Mouse (Mus musculus): Measurements from ENCODE around the gene Mymk. TPM values are rescaled to one million over a fixed set of nuclear protein-coding genes. Genes with fewer than 3 reads are reported as not detected.

The Mymk gene
- 0.19 TPM in 1 of 2 replicates, not detected in the other for polyA plus RNA-seq (2012; rRNA removed; ENCODE audit: low replicate concordance)

DNA sequence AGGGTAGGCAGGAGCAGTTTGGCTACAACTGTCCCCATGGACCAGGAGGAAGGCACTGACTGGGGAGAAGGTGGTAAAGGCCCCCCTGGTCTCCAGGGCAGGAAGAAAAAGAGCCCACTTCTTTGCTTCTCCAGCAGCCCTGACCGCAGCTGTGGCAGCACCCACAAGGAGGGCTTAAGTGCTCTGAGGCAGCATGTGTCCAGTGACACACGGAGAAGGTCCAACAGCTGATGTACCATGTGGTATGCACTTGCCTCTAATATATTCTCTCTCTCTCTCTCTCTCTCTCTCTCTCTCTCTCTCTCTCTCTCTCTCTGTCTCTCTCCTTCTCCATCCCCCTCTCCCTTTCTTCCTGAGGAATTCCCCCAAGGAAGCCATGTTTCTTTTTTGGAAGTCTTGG, at the start of gene Mymk:
Mymk (minus strand) TSS at position 202 of the 400 bp plus-strand sequence.

DNA sequence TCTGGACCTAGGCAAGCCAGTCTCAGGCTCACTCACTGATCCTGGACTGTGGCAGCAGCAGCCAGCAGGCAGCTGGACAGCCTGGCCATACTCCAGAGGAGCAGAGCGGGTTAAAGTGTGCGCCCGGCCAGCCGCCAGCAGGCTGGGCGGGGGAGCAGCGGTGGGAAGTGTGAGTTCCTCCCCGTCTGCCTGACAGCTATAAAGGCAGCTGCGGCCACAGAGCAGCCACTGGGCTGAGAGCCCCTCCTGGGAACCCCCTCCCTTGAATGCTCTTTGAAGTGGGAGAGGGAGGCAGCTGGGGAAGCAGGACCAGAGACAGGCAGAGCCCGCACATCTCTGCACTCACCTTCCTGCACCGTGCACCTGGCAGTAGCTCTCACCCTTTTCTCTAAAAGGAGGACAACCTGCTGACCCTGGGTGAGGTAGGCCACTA, 7.2 kb upstream of the Mymk start, which contains the start of gene Adamtsl2:
Adamtsl2 (plus strand) TSS at position 228 of the 433 bp plus-strand sequence.

DNA sequence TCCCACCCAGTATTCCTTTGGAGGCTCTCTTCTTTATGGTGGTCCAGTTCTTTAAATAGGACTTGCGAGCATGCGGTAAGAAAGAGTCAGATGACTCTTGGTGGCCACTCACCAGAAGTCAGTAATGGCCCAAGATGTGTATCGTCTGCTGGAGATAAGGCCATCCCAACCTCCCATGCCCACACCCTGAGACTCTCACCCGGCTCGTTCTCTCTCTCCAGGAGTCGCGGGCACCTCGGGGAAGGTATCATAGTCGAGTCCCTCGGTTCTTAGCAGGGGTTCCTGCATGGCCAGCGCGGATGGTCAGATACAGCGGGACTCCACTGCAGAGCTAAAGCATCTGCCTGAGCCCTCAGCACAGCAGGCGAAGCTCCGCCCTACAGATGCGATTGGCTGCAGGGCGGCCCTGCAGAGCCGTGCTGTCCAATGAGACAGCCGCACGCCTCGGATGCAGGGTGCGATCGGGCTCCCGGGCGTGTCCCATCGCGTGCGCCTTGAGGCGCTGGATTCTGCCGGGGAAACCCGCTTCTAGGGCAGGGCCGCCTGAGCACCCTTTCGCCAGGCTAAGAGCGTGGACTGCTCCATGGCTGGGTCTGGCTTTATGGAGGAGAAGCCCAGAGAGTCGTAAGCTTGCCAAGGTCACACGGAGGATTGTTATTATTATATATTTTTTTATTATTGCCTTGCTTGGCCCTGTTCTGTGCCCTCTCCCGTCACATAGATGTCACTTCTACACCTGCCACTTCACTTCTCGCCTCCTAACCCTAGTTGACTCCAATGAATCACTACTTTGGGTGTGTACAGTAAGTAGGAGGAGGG, 44.2 kb downstream of the Mymk start, which contains the start of gene Slc2a6:
Slc2a6 (minus strand) TSS at position 381 of the 819 bp plus-strand sequence.

Other genes starting within 250 kb of the Mymk start
- gene Abo, start 207.2 kb downstream of the Mymk start, polyA plus RNA-seq (2012; rRNA removed; ENCODE audit: low replicate concordance): not detected in 2 replicates
- gene Surf6, start 169.3 kb downstream of the Mymk start, polyA plus RNA-seq (2012; rRNA removed; ENCODE audit: low replicate concordance): 9.1 and 13.7 TPM in 2 replicates
- 45.2 and 57.1 TPM in 2 replicates for gene Med22, start 161.5 kb downstream of the Mymk start, polyA plus RNA-seq (2012; rRNA removed; ENCODE audit: low replicate concordance)
- gene Rpl7a, start 161.4 kb downstream of the Mymk start, polyA plus RNA-seq (2012; rRNA removed; ENCODE audit: low replicate concordance): 643 and 1,211 TPM in 2 replicates
- 30.7 and 39.1 TPM in 2 replicates for gene Surf2, start 155.8 kb downstream of the Mymk start, polyA plus RNA-seq (2012; rRNA removed; ENCODE audit: low replicate concordance)
- gene Surf1, start 155.6 kb downstream of the Mymk start, polyA plus RNA-seq (2012; rRNA removed; ENCODE audit: low replicate concordance): 62.4 and 65.8 TPM in 2 replicates
- gene Surf4, start 138.3 kb downstream of the Mymk start, polyA plus RNA-seq (2012; rRNA removed; ENCODE audit: low replicate concordance): 277 and 296 TPM in 2 replicates
- 0.30 and 0.46 TPM in 2 replicates for gene Stkld1, start 138.1 kb downstream of the Mymk start, polyA plus RNA-seq (2012; rRNA removed; ENCODE audit: low replicate concordance)
- 17.8 and 35.4 TPM in 2 replicates for gene Rexo4, start 107.8 kb downstream of the Mymk start, polyA plus RNA-seq (2012; rRNA removed; ENCODE audit: low replicate concordance)
- 0.06 TPM in 1 of 2 replicates, not detected in the other for gene Adamts13, start 98.8 kb downstream of the Mymk start, polyA plus RNA-seq (2012; rRNA removed; ENCODE audit: low replicate concordance)
- gene Cacfd1, start 62.3 kb downstream of the Mymk start, polyA plus RNA-seq (2012; rRNA removed; ENCODE audit: low replicate concordance): 40.7 and 73.8 TPM in 2 replicates
- gene Slc2a6, start 44.2 kb downstream of the Mymk start, polyA plus RNA-seq (2012; rRNA removed; ENCODE audit: low replicate concordance): 2.8 and 8.1 TPM in 2 replicates
- 3.9 and 8.9 TPM in 2 replicates for gene Adamtsl2, start 7.2 kb upstream of the Mymk start, polyA plus RNA-seq (2012; rRNA removed; ENCODE audit: low replicate concordance)
- 0.10 and 0.48 TPM in 2 replicates for gene Fam163b, start 70.3 kb upstream of the Mymk start, polyA plus RNA-seq (2012; rRNA removed; ENCODE audit: low replicate concordance)
- 0.68 TPM in 1 of 2 replicates, not detected in the other for gene Dbh, start 93.1 kb upstream of the Mymk start, polyA plus RNA-seq (2012; rRNA removed; ENCODE audit: low replicate concordance)
- gene Sardh, start 176.2 kb upstream of the Mymk start, polyA plus RNA-seq (2012; rRNA removed; ENCODE audit: low replicate concordance): 40.4 and 46.3 TPM in 2 replicates